Mouse (Mus musculus): ENCODE measurements around the gene Dock4. TPM values are rescaled to one million over a fixed set of nuclear protein-coding genes. Genes with fewer than 3 reads are reported as not detected.

Dock4 gene
- total and polyA plus RNA-seq, 3 experiments, result 4.3 to 13.6 (median 11.2) TPM

GRCm38 (mm10) chr12:40888261-40888791 lies 442.6 kb downstream of the Dock4 start:
- no peaks in the 10 kb centered on the region for H3K4me1 ChIP-seq (ENCODE audit: control insufficient read depth, insufficient read depth, low read length)
- intact Hi-C loops (cut with DNase I), result no loop called here
- no peak overlapping the region for H3K4me3 ChIP-seq
- H3K36me3 ChIP-seq (ENCODE audit: control insufficient read depth, insufficient read depth, low read length), result no peaks in the 10 kb centered on the region
- no peaks in the 10 kb centered on the region for H3K27me3 ChIP-seq (ENCODE audit: control insufficient read depth, insufficient read depth, low read length)
- H3K79me2 ChIP-seq (replicated peaks; ENCODE audit: control insufficient read depth, insufficient read depth, low read length), result no peaks in the 10 kb centered on the region
- no peak for TF ChIP-seq CTCF (IDR thresholded peaks at IDR 0.05)
- TF ChIP-seq EP300 (IDR thresholded peaks at IDR 0.05; ENCODE audit: insufficient read depth, low read depth, low read length), result no peak
- TF ChIP-seq POLR2A (IDR thresholded peaks at IDR 0.05; ENCODE audit: insufficient read depth, low read depth, low read length), result no peak
- 37% methylated on average over 2 of the region's 2 CpGs for WGBS
- DNase-seq, result no peak
- no peak overlapping the region for H3K27ac ChIP-seq
- no peak overlapping the region for H3K9ac ChIP-seq (ENCODE audit: low read depth, low read length)

GRCm38 (mm10) chr12:40888829-40889228 lies 443.1 kb downstream of the Dock4 start:
- no peak for TF ChIP-seq POLR2A (IDR thresholded peaks at IDR 0.05; ENCODE audit: insufficient read depth, low read depth, low read length)
- TF ChIP-seq CTCF (IDR thresholded peaks at IDR 0.05), result no peak
- TF ChIP-seq EP300 (IDR thresholded peaks at IDR 0.05; ENCODE audit: insufficient read depth, low read depth, low read length), result no peak
- no peaks in the 10 kb centered on the region for H3K4me1 ChIP-seq (ENCODE audit: control insufficient read depth, insufficient read depth, low read length)
- DNase-seq, result no peak
- no peaks in the 10 kb centered on the region for H3K79me2 ChIP-seq (replicated peaks; ENCODE audit: control insufficient read depth, insufficient read depth, low read length)
- intact Hi-C loops (cut with DNase I), result no loop called here
- no peak overlapping the region for H3K4me3 ChIP-seq
- no peak overlapping the region for H3K9ac ChIP-seq (ENCODE audit: low read depth, low read length)
- H3K27me3 ChIP-seq (ENCODE audit: control insufficient read depth, insufficient read depth, low read length), result no peaks in the 10 kb centered on the region
- H3K36me3 ChIP-seq (ENCODE audit: control insufficient read depth, insufficient read depth, low read length), result no peaks in the 10 kb centered on the region
- H3K27ac ChIP-seq, result no peak overlapping the region
- 38% methylated on average over 1 of the region's 1 CpGs for WGBS

- no peak overlapping the region for H3K27ac ChIP-seq
- intact Hi-C loops (cut with DNase I), result no loop called here
- WGBS, result 85% methylated on average over 3 of the region's 3 CpGs
- H3K9ac ChIP-seq (ENCODE audit: low read depth, low read length), result no peak overlapping the region
- H3K27me3 ChIP-seq (ENCODE audit: control insufficient read depth, insufficient read depth, low read length), result no peaks in the 10 kb centered on the region
- no peak for TF ChIP-seq POLR2A (IDR thresholded peaks at IDR 0.05; ENCODE audit: insufficient read depth, low read depth, low read length)
- no peak for TF ChIP-seq EP300 (IDR thresholded peaks at IDR 0.05; ENCODE audit: insufficient read depth, low read depth, low read length)
- TF ChIP-seq CTCF (IDR thresholded peaks at IDR 0.05), result no peak
- no peak overlapping the region for H3K4me3 ChIP-seq
- no peaks in the 10 kb centered on the region for H3K36me3 ChIP-seq (ENCODE audit: control insufficient read depth, insufficient read depth, low read length)
- H3K79me2 ChIP-seq (replicated peaks; ENCODE audit: control insufficient read depth, insufficient read depth, low read length), result no peaks in the 10 kb centered on the region
- H3K4me1 ChIP-seq (ENCODE audit: control insufficient read depth, insufficient read depth, low read length), result no peaks in the 10 kb centered on the region
- no peak for DNase-seq
These were observed 443.8 kb downstream of the Dock4 start for GRCm38 (mm10) chr12:40889534-40889933.

- Histone ChIP-seq H3K4me1 (ENCODE audit: control insufficient read depth, insufficient read depth, low read length) (no peaks in the 10 kb centered on the region), H3K36me3 (ENCODE audit: control insufficient read depth, insufficient read depth, low read length) (no peaks in the 10 kb centered on the region), H3K79me2 (replicated peaks; ENCODE audit: control insufficient read depth, insufficient read depth, low read length) (no peaks in the 10 kb centered on the region), H3K9ac (ENCODE audit: low read depth, low read length) (no peak overlapping the region), H3K4me3 (no peak overlapping the region), H3K27ac (no peak overlapping the region), H3K27me3 (ENCODE audit: control insufficient read depth, insufficient read depth, low read length) (no peaks in the 10 kb centered on the region)
- no peak for TF ChIP-seq EP300 (IDR thresholded peaks at IDR 0.05; ENCODE audit: insufficient read depth, low read depth, low read length)
- intact Hi-C loops (cut with DNase I), result no loop called here
- no peak for DNase-seq
These were observed 445.4 kb downstream of the Dock4 start for GRCm38 (mm10) chr12:40891168-40891567.

GRCm38 (mm10) chr12:40893741-40894140 lies 448.0 kb downstream of the Dock4 start:
- WGBS, result 62% methylated on average over 5 of the region's 7 CpGs
- H3K36me3 ChIP-seq (ENCODE audit: control insufficient read depth, insufficient read depth, low read length), result no peaks in the 10 kb centered on the region
- TF ChIP-seq EP300 (IDR thresholded peaks at IDR 0.05; ENCODE audit: insufficient read depth, low read depth, low read length), result no peak
- TF ChIP-seq CTCF (IDR thresholded peaks at IDR 0.05), result no peak
- no peak for TF ChIP-seq POLR2A (IDR thresholded peaks at IDR 0.05; ENCODE audit: insufficient read depth, low read depth, low read length)
- H3K9ac ChIP-seq (ENCODE audit: low read depth, low read length), result no peak overlapping the region
- H3K4me3 ChIP-seq, result no peak overlapping the region
- no peak for DNase-seq
- H3K4me1 ChIP-seq (ENCODE audit: control insufficient read depth, insufficient read depth, low read length), result no peaks in the 10 kb centered on the region
- H3K27ac ChIP-seq, result no peak overlapping the region
- H3K27me3 ChIP-seq (ENCODE audit: control insufficient read depth, insufficient read depth, low read length), result no peaks in the 10 kb centered on the region
- intact Hi-C loops (cut with DNase I), result no loop called here
- no peaks in the 10 kb centered on the region for H3K79me2 ChIP-seq (replicated peaks; ENCODE audit: control insufficient read depth, insufficient read depth, low read length)

GRCm38 (mm10) chr12:40894695-40895094 lies 448.9 kb downstream of the Dock4 start:
- H3K9ac ChIP-seq (ENCODE audit: low read depth, low read length), result no peak overlapping the region
- intact Hi-C loops (cut with DNase I), result no loop called here
- H3K79me2 ChIP-seq (replicated peaks; ENCODE audit: control insufficient read depth, insufficient read depth, low read length), result no peaks in the 10 kb centered on the region
- WGBS, result 90% methylated on average over 5 of the region's 5 CpGs
- no peaks in the 10 kb centered on the region for H3K27me3 ChIP-seq (ENCODE audit: control insufficient read depth, insufficient read depth, low read length)
- H3K4me1 ChIP-seq (ENCODE audit: control insufficient read depth, insufficient read depth, low read length), result no peaks in the 10 kb centered on the region
- H3K4me3 ChIP-seq, result no peak overlapping the region
- DNase-seq, result no peak
- TF ChIP-seq CTCF (IDR thresholded peaks at IDR 0.05) (no peak), POLR2A (IDR thresholded peaks at IDR 0.05; ENCODE audit: insufficient read depth, low read depth, low read length) (no peak), EP300 (IDR thresholded peaks at IDR 0.05; ENCODE audit: insufficient read depth, low read depth, low read length) (no peak)
- no peak overlapping the region for H3K27ac ChIP-seq
- H3K36me3 ChIP-seq (ENCODE audit: control insufficient read depth, insufficient read depth, low read length), result no peaks in the 10 kb centered on the region

Other genes starting within 250 kb of the Dock4 start
- 10 to 100 TPM; 43.2 to 45.4 TPM for gene Lsmem1, start 246.5 kb upstream of the Dock4 start, total RNA-seq (2021)
- gene Lsmem1, start 246.5 kb upstream of the Dock4 start, polyA plus RNA-seq (2012; rRNA removed), result 22.2 and 39.4 TPM in 2 replicates
- 10 to 100 TPM; 85.1 to 87.6 TPM for gene Ifrd1, start 197.4 kb upstream of the Dock4 start, total RNA-seq (2021)
- 14.1 and 34.8 TPM in 2 replicates for gene Ifrd1, start 197.4 kb upstream of the Dock4 start, polyA plus RNA-seq (2012; rRNA removed)
- gene Zfp277, start 50 bp upstream of the Dock4 start, total RNA-seq (2021), result 10 to 100 TPM; 10.6 to 10.9 TPM
- 5.2 and 8.5 TPM in 2 replicates for gene Zfp277, start 50 bp upstream of the Dock4 start, polyA plus RNA-seq (2012; rRNA removed)